Mouse (Mus musculus) frontal cortex, postnatal 25 days (tissue): ENCODE data around the gene Vwa3a.
"Not testable (repeated sequence)": the region's sequence is repeated elsewhere in the genome, so short reads cannot be mapped to it uniquely, and the experiment has no call there.

Experiments
- DNase-seq, 2 experiments: peaks; one replicate each; pipeline ENCODE4 v3.0.0; 2022; ENCODE audit warnings: low spot score in 2 of 2

The Vwa3a gene

GRCm38 (mm10) chr7:120739018-120739417, at the start of gene Vwa3a:
Gene Vwa3a (plus strand): TSS chr7:120739318.
- DNase-seq = no peak

- DNase-seq = no peak
Observed at GRCm38 (mm10) chr7:120690634-120691033, 48.5 kb upstream of the Vwa3a start.

- no peak for DNase-seq
Observed at GRCm38 (mm10) chr7:120693831-120694375, 45.2 kb upstream of the Vwa3a start.

DNA sequence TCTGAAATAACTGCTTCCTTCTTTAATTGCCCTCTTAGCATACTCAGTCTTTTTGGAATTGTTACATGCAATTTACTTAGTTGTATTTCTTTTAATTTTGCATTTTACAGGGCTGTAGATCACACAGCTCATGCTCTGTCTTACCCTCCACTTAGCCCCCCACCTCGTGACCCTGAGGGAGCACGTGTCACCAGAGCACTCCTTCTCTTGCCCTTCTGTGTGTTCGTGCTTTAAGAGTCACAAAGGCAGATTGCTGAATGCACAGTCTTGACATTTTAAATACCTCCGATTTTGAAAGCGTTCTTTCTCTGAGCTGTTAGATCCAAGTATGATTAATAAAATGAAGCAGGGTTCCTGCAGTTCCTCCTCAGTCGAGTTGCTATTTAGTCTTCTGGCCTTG, 43.9 kb upstream of the Vwa3a start:
- DNase-seq = no peak

GRCm38 (mm10) chr7:120695641-120696040, 43.5 kb upstream of the Vwa3a start:
- DNase-seq = no peak

DNA sequence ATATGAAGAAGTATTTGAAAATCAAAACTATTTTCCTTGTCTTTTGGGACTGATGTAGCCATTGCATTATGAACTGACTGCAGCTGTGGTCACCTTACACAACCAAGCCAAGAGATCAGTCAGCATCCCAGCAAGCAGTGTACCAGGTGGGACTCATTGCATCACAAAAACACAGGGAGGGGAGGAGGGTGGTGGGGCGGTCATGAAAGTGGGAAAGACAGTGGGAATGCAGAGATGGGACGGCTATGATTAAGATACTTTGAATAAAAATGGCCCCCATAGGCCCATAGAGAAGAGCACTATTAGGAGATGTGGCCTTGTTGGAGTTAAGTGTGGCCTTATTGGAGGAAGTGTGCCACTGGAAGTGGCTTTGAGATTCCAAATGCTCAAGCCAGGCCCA, 42.8 kb upstream of the Vwa3a start:
- DNase-seq = no peak

DNA sequence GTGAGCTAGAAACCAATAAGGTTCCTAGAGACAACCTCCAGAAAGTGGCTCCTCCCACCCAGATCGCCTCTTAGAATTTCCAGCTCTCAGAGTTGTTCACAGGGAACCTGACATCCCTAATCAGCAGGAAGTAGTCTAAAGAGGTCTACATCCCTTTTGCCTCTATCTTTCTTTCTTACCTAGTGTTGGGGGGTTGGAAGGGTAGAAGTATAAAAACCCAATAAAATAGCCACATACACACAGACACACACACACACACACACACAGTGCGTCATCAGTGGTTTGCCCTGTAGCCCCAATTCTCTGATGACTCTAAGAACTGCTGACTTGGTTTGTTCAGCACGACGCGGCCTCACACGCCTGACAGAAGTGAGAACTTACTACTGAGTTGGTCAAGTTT, 39.5 kb upstream of the Vwa3a start:
- DNase-seq = no peak

- DNase-seq = no peak
Observed at GRCm38 (mm10) chr7:120703888-120704287, 35.2 kb upstream of the Vwa3a start.

DNA sequence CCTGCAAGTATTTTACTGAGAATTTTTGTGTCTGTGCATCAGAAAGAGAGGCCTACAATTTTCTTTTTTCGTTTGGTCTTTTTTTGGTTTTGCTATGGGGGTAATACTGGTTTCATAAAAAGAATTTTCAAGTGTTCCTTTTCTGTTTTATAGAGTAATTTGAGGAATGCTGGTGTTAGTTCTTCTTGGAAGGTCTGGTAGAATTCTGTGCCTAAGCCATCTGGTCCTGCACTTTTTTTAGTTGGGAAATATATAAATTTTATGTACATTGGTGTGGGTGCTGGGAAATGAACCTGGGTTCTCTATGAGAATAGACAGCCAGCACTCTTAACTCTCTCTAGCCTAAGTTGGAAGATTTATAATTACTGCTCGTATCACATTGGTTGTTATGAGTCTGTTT, 27.0 kb upstream of the Vwa3a start:
- no peak for DNase-seq

DNA sequence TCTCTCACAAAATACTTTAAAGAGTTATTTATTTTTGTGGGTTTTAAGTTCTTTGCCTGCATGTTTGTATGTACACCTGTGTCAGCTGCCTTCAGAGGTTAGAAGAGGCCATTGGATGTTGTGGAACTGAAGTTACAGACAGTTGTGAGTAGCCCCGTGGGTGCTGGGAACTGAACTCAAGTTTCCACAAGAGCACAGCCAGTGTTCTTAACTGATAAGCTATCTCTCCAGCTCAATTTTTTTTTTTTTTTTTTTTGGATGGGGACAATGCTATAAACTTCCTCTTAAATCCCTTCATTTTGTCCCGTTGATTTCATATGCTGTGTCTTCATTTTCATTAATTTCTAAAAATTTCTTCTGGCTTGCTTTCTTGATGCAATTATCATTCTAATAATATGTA, 25.9 kb upstream of the Vwa3a start:
- no peak for DNase-seq

GRCm38 (mm10) chr7:120713951-120714350, 25.2 kb upstream of the Vwa3a start:
- not testable (repeated sequence) for DNase-seq

GRCm38 (mm10) chr7:120717261-120717660, 21.9 kb upstream of the Vwa3a start:
- no peak for DNase-seq

DNA sequence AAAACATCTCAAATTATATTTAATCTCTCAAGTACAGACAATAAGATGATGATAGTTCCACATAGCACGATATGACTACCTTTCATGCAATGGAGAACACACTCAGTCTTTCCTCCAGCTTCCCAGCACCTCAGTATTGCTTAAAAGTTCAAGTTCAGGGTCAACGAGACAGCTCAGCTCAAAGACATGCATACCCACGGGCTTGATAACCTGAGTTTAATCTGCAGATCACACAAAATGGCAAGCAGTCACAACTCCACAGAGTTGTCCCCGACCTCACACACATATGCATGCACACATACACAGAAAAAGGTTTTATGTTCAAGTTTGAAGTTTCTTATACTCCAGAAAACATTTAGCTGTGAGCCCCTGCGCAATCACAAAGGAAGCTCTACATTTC, 18.1 kb upstream of the Vwa3a start:
- DNase-seq = no peak

GRCm38 (mm10) chr7:120721456-120721855, 17.7 kb upstream of the Vwa3a start:
- DNase-seq = no peak

- DNase-seq = no peak
Observed at GRCm38 (mm10) chr7:120722063-120722462, 17.1 kb upstream of the Vwa3a start.

DNA sequence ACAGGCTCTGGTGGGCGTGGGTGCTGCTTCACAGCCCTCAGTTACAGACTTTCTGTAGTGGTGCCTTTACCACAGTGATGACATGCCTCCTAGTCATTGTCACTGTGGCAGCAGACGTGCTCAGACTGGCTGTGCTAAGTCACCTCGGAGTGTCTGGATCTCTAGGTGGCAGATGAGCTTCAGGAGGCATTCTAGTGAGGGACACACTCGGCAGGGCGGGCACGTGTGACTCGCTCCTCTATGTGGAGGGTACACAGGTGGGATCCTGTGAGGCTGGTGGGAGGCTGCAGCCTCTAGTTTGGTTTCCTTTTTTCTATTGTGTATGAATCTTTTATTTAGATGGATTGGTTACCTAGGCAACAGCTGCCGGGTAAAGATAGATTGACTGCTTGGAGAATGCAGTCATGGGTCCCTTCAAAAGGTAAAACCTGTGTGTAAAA, 16.3 kb upstream of the Vwa3a start:
- no peak for DNase-seq

- DNase-seq = no peak
Observed at GRCm38 (mm10) chr7:120727581-120727980, 11.5 kb upstream of the Vwa3a start.

GRCm38 (mm10) chr7:120729635-120730034, 9.5 kb upstream of the Vwa3a start:
- no peak for DNase-seq

DNA sequence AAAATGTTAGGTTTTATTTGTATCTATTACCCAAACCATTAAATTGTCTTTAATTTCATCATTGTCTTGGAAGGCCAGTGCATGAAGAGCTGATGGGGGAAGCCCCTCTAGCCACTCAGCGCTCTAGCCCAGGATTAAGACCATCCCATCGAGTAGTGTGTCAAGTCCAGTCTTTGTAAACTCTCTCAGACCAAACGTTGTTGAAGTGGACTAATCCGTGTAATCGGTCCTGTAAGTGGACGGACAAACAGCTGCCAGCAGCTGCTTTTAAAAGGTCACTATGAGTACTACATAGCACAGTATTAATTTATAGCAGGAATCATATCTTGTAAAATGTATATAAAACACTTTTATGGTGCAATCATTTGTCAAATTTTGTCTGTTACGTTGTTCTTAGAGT, 6.2 kb upstream of the Vwa3a start:
- DNase-seq = no peak

DNA sequence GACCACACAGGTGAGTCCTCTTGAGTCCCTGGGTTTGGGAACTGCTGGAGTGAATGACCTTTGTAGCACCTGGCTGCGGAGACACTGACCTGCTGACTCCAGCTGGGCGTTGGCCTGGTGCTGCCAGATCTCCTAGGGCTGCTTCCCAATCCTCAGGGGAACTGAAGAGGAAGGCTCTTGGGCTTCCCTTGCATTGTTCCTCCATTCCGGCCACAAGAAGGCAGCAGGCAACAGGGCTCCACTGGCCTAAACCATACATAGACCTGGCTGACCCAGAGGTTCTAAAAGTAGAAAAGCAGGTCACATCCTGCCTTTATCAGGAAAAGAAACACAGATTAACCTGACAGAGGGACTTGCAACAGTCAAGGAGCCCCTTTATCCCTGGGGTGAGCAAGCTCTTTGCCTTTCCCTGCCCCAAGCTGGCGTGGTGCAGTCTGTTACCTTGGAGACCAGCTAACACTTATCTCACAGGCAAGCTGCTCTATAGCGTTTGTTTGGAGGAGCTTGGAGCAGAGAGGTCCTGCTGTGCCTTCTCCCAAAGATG, 512 bp downstream of the Vwa3a start:
- peak in 1 of 2 experiments; percentile 26 for DNase-seq

GRCm38 (mm10) chr7:120743366-120744351, 4.5 kb downstream of the Vwa3a start:
- DNase-seq = no peak

DNA sequence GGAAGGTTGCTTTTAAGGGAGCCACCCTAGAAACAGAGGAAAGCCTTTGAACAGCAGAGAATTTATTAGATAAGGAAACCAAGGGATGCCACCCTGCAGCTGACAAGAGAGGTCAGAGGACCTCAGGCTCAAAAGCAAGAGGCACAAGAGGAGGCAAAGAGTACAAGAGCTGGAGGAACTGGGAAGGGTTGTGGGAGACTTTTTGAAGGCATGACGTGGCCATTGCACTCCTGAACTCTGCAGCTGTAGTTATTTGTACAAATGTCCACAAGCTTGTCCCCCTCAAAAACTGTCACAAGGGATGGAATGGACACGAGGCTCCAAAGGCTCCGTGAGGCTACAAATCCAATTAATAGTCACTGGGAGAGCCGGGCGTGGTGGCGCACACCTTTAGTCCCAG, 5.5 kb downstream of the Vwa3a start:
- no peak for DNase-seq

GRCm38 (mm10) chr7:120746029-120746428, 6.9 kb downstream of the Vwa3a start:
- DNase-seq = no peak
